Mouse (Mus musculus): Measurements from ENCODE around the gene Fbxo24.

GRCm38 (mm10) chr5:137566416-137566815 is 62.4 kb downstream of the Fbxo24 start:
- TF ChIP-seq CTCF (IDR thresholded peaks at IDR 0.05; ENCODE audit: low read depth, low read length) (no peak), POLR2A (IDR thresholded peaks at IDR 0.05; ENCODE audit: borderline replicate concordance, low read depth, low read length) (no peak)

Measured in bone marrow macrophage, adult 2 months (primary cell).